Mouse (Mus musculus) liver, embryonic 14.5 days (tissue): ENCODE measurements around the gene Fez1. TPM values are rescaled to one million over a fixed set of nuclear protein-coding genes. Genes with fewer than 3 reads are reported as not detected.

Experiments used
- ATAC-seq: fragments of 200-750 bp; cut with Nextera tagmentation; 2 replicates; pipeline ENCODE4 v1.8.0; 2017; ENCODE audit warnings: moderate number of reproducible peaks, mild to moderate bottlenecking, moderate library complexity; ENCODE audit not compliant: insufficient read depth
- DNase-seq, 3 experiments: peaks; one replicate each; pipeline ENCODE4 v3.0.0-alpha.2; 2012 to 2013; ENCODE audit warnings: low read depth in 3 of 3, low spot score in 3 of 3
- H3K27ac ChIP-seq: fragments of 300-500 bp; sonication (generic); 2 replicates; pipeline ENCODE4 v1.5.1; 2014; ENCODE audit warnings: moderate library complexity, mild to moderate bottlenecking, control low read depth, inconsistent platforms
- H3K27me3 ChIP-seq: fragments of 300-500 bp; sonication (generic); 2 replicates; pipeline ENCODE4 v1.6.1; 2014; ENCODE audit warnings: mild to moderate bottlenecking, low read length, moderate library complexity; ENCODE audit not compliant: control insufficient read depth, insufficient read depth
- H3K36me3 ChIP-seq: fragments of 300-500 bp; sonication (generic); replicated peaks from 2 replicates; pipeline ENCODE4 v1.6.1; 2014; ENCODE audit warnings: low read depth; ENCODE audit not compliant: control insufficient read depth, insufficient read depth
- H3K4me1 ChIP-seq, 2 experiments: fragments of 200-500 bp in 1 of 2; fragments of 300-500 bp in 1 of 2; sonication (generic) in 1 of 2; replicated peaks; 2 replicates each; pipeline ENCODE4 v1.6.1; 2012 to 2014; ENCODE audit warnings: antibody characterized with exemption in 1 of 2, inconsistent platforms in 1 of 2, low read length in 1 of 2; ENCODE audit not compliant: control insufficient read depth in 2 of 2, insufficient read depth in 2 of 2
- H3K4me2 ChIP-seq: fragments of 300-500 bp; sonication (generic); 2 replicates; pipeline ENCODE4 v1.6.1; 2014; ENCODE audit warnings: low read depth, mild to moderate bottlenecking, control low read depth, moderate library complexity
- H3K4me3 ChIP-seq, 2 experiments: fragments of 200-500 bp in 1 of 2; fragments of 300-500 bp in 1 of 2; sonication (generic) in 1 of 2; 2 replicates each; pipeline ENCODE4 v1.5.1; 2012 to 2014; ENCODE audit warnings: low read depth in 2 of 2, low read length in 2 of 2, mild to moderate bottlenecking in 2 of 2, control low read depth in 1 of 2, inconsistent platforms in 1 of 2, moderate library complexity in 1 of 2; ENCODE audit not compliant: insufficient read depth in 1 of 2
- H3K9ac ChIP-seq: fragments of 300-500 bp; sonication (generic); replicated peaks from 2 replicates; pipeline ENCODE4 v1.6.1; 2014; ENCODE audit warnings: mild to moderate bottlenecking, control low read depth, moderate library complexity
- H3K9me3 ChIP-seq: fragments of 300-500 bp; sonication (generic); 2 replicates; pipeline ENCODE4 v1.6.1; 2016; ENCODE audit warnings: low read length, mixed read lengths; ENCODE audit not compliant: control insufficient read depth
- CTCF ChIP-seq: IDR thresholded peaks from 2 replicates; pipeline ENCODE4 v1.5.1; 2016; ENCODE audit warnings: antibody characterized with exemption, low read depth, control low read depth
- EP300 ChIP-seq: IDR thresholded peaks from 2 replicates; pipeline ENCODE4 v1.6.1; 2016; ENCODE audit warnings: antibody characterized with exemption, low read depth
- WGBS: fragments of 180-500 bp; shearing (Covaris S2); extraction: QIAGEN DNeasy Blood & Tissue Kit; methylation state at CpG from one replicate; pipeline ENCODE4 v1.1.7; 2014; ENCODE audit not compliant: insufficient replicate concordance; 5-methylcytosine and 5-hydroxymethylcytosine counted together
- polyA plus RNA-seq, 2 experiments: library from polyadenylated mRNA; depleted of rRNA in 1 of 2; stranded (reverse) in 1 of 2; unstranded in 1 of 2; fragments of >200 nt; fragmentation: Nextera tagmentation in 1 of 2; extraction: Ambion mirVana in 1 of 2; gene quantifications; 2 replicates each; pipeline versions ENCODE4 v1.2.1 to v1.2.3; 2012 to 2014

Gene Fez1
- polyA plus RNA-seq (2012; rRNA removed) (0.12 and 0.26 TPM in 2 replicates), polyA plus RNA-seq (2014; fragmentation: Nextera tagmentation; extraction: Ambion mirVana) (0.28 TPM in 1 of 2 replicates, not detected in the other)

DNA sequence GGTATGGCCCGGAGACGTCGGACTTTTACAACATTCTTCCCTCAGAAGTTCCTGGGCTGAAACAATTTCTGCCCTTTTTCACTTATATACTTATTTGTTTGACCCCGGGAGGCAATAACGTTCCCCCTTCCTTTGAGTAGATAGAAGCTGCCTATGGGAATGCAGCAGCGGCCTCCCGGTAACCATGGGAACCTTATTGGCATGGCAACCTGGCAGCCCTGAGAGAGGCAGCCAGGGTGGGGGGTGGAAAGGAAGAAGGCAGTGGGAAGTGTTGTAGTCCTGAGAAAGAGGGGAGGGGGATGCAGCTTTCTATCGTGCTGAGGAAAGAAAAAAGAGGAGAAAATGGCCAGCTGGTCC lies at the start of gene Fez1:
Gene Fez1, plus strand, starts transcription at position 221 of the 357 bp plus-strand sequence.
- Histone ChIP-seq H3K4me1 (no peaks in the 10 kb centered on the region), H3K9ac (no peak within 1 kb of the TSS), H3K4me3 (no peak within 1 kb of the TSS), H3K9me3 (no peaks in the 10 kb centered on the region), H3K36me3 (no peaks in the 10 kb centered on the region), H3K4me2 (no peak within 1 kb of the TSS), H3K27me3 (no peaks in the 10 kb centered on the region), H3K27ac (no peak within 1 kb of the TSS)
- DNase-seq: no peak
- no peak for ATAC-seq
- TF ChIP-seq EP300 (no peak), CTCF (no peak)
- WGBS: 11% methylated on average over 8 of the region's 8 CpGs

DNA sequence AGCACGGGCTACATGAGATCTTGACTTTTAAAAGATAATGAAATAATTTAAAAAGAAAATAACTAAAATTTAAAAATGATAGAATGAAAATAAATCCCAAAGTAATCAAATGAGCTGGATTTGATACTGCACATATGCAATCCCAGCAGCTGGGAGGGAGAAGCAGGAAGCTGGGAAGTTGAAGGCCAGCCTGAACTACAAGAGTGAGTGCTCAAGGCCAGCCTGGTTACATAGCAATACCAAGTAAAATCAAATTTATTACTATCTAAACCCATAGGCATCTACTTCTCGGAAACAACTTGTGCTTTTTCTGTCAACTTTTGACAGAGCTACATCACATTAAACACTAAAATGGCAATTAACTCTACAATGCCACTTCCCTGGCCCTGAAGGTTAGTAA lies 37.7 kb upstream of the Fez1 start:
- peaks cover 12% of the 10 kb centered on the region for H3K36me3 ChIP-seq
- no peak overlapping the region for H3K9ac ChIP-seq

DNA sequence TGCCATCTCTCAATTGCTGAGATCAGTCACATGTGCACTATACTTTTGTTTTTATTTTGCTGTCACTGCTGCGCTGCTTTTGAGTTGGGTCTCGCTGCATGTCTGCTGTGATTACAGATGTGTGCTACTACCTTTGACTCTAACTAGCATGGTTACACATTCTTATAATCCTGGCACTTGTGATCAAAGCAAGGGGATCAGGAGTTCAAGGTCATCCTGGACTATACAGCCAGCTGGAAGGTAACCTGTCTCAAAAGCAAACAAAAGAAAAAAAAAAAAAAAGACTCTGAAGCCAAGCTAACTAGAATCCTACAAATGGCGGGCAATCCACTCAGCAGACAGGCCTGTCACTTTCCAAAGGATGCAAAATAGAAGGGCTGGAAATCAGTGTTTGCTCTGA lies 29.5 kb upstream of the Fez1 start:
- Histone ChIP-seq H3K27me3 (no peaks in the 10 kb centered on the region), H3K9me3 (no peaks in the 10 kb centered on the region), H3K4me2 (no peak overlapping the region), H3K27ac (no peak overlapping the region), H3K36me3 (peaks cover 10% of the 10 kb centered on the region), H3K4me1 (peaks cover 5 to 6% of the 10 kb centered on the region in 2 experiments), H3K9ac (no peak overlapping the region), H3K4me3 (no peak overlapping the region)
- WGBS: 77% methylated on average over 3 of the region's 3 CpGs
- no peak for DNase-seq
- no peak for ATAC-seq
- TF ChIP-seq CTCF: no peak
- TF ChIP-seq EP300: no peak

More for the DNA sequence above, 37.7 kb upstream of the Fez1 start:
- no peak for DNase-seq
- H3K4me2 ChIP-seq: no peak overlapping the region
- H3K27me3 ChIP-seq: no peaks in the 10 kb centered on the region
- WGBS: 67% methylated on average over 2 of the region's 2 CpGs
- H3K4me1 ChIP-seq: no peaks in the 10 kb centered on the region
- H3K4me3 ChIP-seq: no peak overlapping the region
- no peak overlapping the region for H3K27ac ChIP-seq
- ATAC-seq: no peak
- TF ChIP-seq EP300 (no peak), CTCF (no peak)
- no peaks in the 10 kb centered on the region for H3K9me3 ChIP-seq

DNA sequence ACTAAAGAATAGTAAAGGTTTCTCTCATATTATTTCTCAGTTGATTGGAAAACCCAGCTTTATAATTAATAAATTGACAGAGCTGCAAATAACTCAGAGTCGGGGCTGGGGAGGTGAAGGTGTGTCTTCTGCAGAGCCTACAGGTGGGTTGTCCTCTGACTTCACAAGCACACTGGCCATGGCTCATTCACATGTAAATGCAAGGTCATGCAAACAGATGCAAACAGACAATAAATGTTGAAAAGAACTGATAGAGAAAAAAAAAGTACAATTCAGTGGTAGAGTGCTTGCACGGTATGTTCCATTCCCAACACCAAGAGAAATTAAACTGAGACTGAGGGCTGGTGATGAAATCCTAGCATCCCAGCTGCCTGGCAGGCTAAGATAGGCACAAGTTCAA lies 27.2 kb upstream of the Fez1 start:
- Histone ChIP-seq H3K9ac (no peak overlapping the region), H3K4me1 (peaks cover 5 to 6% of the 10 kb centered on the region in 2 experiments), H3K27me3 (no peaks in the 10 kb centered on the region), H3K36me3 (peaks cover 3% of the 10 kb centered on the region; the same call in 1 of the 2 replicates), H3K4me2 (no peak overlapping the region), H3K9me3 (no peaks in the 10 kb centered on the region), H3K4me3 (no peak overlapping the region), H3K27ac (no peak overlapping the region)
- no peak for ATAC-seq
- no peak for DNase-seq
- TF ChIP-seq EP300 (no peak), CTCF (no peak)
- WGBS: 70% methylated on average over 2 of the region's 2 CpGs

DNA sequence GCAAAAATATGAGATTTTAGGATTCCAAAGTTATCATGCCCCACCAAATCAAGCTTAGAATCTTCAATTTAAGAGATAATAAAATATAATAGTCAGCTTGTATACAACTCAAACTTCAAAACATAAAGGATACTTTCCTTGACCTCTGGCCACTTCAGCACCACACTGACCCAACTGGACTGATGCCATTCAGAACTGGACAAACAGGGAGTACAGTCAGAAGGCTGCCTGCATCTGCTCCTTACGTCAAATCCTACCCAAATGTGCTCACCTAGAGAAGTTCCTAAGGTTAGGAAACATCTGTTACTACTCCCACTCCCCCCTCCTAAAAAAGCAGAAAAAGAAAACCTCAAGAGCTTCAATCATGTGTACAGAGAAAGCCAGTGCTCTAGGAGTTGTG lies 26.1 kb upstream of the Fez1 start:
- Histone ChIP-seq H3K4me1 (peaks cover 5 to 6% of the 10 kb centered on the region in 2 experiments), H3K4me2 (peak overlapping the region; percentile 69), H3K4me3 (no peak overlapping the region), H3K9me3 (no peaks in the 10 kb centered on the region), H3K36me3 (0 out of 2 replicates have a peak, but pooled peaks cover 2% of the 10 kb centered on the region), H3K27ac (no peak overlapping the region), H3K27me3 (no peaks in the 10 kb centered on the region), H3K9ac (no peak overlapping the region)
- TF ChIP-seq EP300 (no peak), CTCF (no peak)
- DNase-seq (no peak), ATAC-seq (no peak)
- WGBS: 82% methylated on average over 1 of the region's 1 CpGs
